Mouse (Mus musculus) layer of hippocampus, adult 8-10 months (tissue): ENCODE results near the gene Gm45618. TPM values are rescaled to one million over a fixed set of nuclear protein-coding genes. Genes with fewer than 3 reads are reported as not detected.
"Not testable (repeated sequence)": the region's sequence is repeated elsewhere in the genome, so short reads cannot be mapped to it uniquely, and the experiment has no call there.

Source experiments
- DNase-seq, 2 experiments: peaks; one replicate each; pipeline ENCODE4 v3.0.0; 2022; ENCODE audit warnings: low spot score in 2 of 2
- total RNA-seq, 4 experiments: library from RNA; stranded (reverse); gene quantifications; 2 replicates each; pipeline ENCODE4 v1.2.4; 2022

The Gm45618 gene
- not detected for total RNA-seq

- not testable (repeated sequence) for DNase-seq
Observed at GRCm38 (mm10) chr7:142120629-142121028, at the start of gene Gm45618. TSS of gene Gm45618 (minus strand) at chr7:142120729.

GRCm38 (mm10) chr7:142169836-142170235 lies 49.3 kb upstream of the Gm45618 start:
- DNase-seq: no peak

GRCm38 (mm10) chr7:142165639-142166038 lies 45.1 kb upstream of the Gm45618 start, which contains the start of gene Gm4553:
TSS of gene Gm4553 (minus strand) at chr7:142165739.
- DNase-seq: not testable (repeated sequence)

- no peak for DNase-seq
Observed at GRCm38 (mm10) chr7:142159366-142159765, 38.8 kb upstream of the Gm45618 start.

- not testable (repeated sequence) for DNase-seq
Observed at GRCm38 (mm10) chr7:142157013-142157412, 36.5 kb upstream of the Gm45618 start, which contains the start of gene Gm29735. TSS of gene Gm29735 (minus strand) at chr7:142157113.

- DNase-seq: no peak
Observed at GRCm38 (mm10) chr7:142155308-142155707, 34.8 kb upstream of the Gm45618 start.

- no peak for DNase-seq
Observed at GRCm38 (mm10) chr7:142152191-142152590, 31.7 kb upstream of the Gm45618 start.

- DNase-seq: no peak
Observed at GRCm38 (mm10) chr7:142148633-142149032, 28.1 kb upstream of the Gm45618 start.

- peak in 1 of 2 experiments; percentile 32 for DNase-seq
Observed at GRCm38 (mm10) chr7:142146033-142146432, 25.5 kb upstream of the Gm45618 start.

GRCm38 (mm10) chr7:142145413-142145940 lies 24.9 kb upstream of the Gm45618 start:
- DNase-seq: no peak

- DNase-seq: no peak
Observed at GRCm38 (mm10) chr7:142144507-142144906, 24.0 kb upstream of the Gm45618 start, which contains the start of gene Gm45337. TSS of gene Gm45337 (minus strand) at chr7:142144607.

GRCm38 (mm10) chr7:142143506-142144010 lies 23.0 kb upstream of the Gm45618 start:
- DNase-seq: not testable (repeated sequence)

- DNase-seq: no peak
Observed at GRCm38 (mm10) chr7:142140696-142141095, 20.2 kb upstream of the Gm45618 start.

GRCm38 (mm10) chr7:142135934-142136333 lies 15.4 kb upstream of the Gm45618 start, which contains the start of gene Gm39115:
TSS of gene Gm39115 (minus strand) at chr7:142136034.
- not testable (repeated sequence) for DNase-seq

- peak in 1 of 2 experiments; percentile 19 for DNase-seq
Observed at GRCm38 (mm10) chr7:142134206-142134995, 13.9 kb upstream of the Gm45618 start.

- no peak for DNase-seq
Observed at GRCm38 (mm10) chr7:142128843-142129242, 8.3 kb upstream of the Gm45618 start.

GRCm38 (mm10) chr7:142119632-142120031 lies 897 bp downstream of the Gm45618 start:
- no peak for DNase-seq

- no peak for DNase-seq
Observed at GRCm38 (mm10) chr7:142104747-142105146, 15.8 kb downstream of the Gm45618 start.

- peak in 1 of 2 experiments; percentile 84 for DNase-seq
Observed at GRCm38 (mm10) chr7:142097776-142098175, 22.8 kb downstream of the Gm45618 start.

- DNase-seq: no peak
Observed at GRCm38 (mm10) chr7:142096701-142097100, 23.8 kb downstream of the Gm45618 start.

- peak; percentile 90 to 94 for DNase-seq
Observed at GRCm38 (mm10) chr7:142095183-142095931, 25.2 kb downstream of the Gm45618 start, which contains the start of gene Dusp8. TSS of gene Dusp8 (minus strand) at chr7:142095843.
